Mouse (Mus musculus): ENCODE measurements around the gene Tlcd1.
A peak's percentile ranks its signal among the peaks of the same experiment; 100 is the strongest.

Tlcd1 gene

GRCm38 (mm10) chr11:78176402-78176862 is at the start of gene Tlcd1, which contains the start of gene Nek8:
TSS of gene Tlcd1 (plus strand) at chr11:78176711.
TSS of gene Nek8 (minus strand) at chr11:78176675.
- DNase-seq = peak; percentile 97

DNA sequence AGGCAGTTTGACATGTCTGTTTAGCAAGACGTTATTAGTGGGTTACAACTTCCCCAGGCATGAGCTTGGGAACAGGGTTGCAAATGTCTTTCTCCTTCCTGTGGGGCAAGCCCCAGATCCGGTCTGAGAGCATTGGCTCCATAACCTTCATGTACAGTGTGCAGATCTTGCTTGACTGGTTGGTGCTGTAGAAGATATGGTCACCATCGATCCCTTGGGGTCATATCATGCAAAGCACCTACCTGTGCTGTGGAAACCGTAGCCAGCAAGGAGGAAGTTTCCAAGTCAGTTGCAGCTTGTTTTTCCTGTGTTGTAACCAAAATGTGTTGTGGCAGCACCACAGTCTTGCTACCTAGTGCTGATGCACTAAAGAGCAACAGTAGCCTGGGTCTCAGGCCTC is 49.8 kb upstream of the Tlcd1 start:
- DNase-seq = no peak

DNA sequence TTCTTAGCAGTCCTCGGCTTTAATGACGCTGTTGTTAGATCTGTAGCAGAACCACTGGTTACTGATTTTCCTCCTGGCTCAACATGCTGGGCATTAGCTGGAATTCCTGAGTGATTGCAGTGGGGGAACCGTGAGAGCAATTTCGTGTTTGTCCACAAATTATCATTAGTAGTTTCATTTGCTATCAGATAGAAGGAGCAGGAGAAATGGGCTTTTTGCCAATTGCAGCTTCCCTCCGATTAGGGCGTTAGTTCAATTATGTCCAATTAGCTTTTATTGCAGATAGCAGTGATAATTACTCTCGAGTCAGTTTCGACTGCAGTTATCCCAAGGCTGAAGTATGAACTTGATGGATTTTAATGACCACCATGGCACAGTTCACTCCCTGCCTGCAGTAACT is 47.1 kb upstream of the Tlcd1 start:
- DNase-seq = no peak

DNA sequence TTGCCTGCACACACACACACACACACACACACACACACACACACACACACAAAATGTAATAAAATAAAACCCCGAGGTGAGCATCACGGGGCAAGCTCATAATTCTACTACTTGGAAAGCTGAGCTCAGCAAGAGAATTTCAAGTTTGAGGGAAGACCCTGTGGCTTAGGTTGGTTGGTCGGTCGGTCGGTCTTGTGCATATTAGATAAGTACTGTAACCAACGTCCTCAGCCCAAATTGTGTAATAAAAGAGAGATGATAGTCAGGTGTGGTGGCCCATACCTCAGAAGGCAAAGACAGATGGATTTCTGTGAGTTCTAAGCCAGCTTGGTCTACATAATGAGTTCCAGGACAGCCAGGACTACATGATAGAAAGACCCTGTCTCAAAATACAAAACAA is 42.6 kb upstream of the Tlcd1 start:
- no peak for DNase-seq

DNA sequence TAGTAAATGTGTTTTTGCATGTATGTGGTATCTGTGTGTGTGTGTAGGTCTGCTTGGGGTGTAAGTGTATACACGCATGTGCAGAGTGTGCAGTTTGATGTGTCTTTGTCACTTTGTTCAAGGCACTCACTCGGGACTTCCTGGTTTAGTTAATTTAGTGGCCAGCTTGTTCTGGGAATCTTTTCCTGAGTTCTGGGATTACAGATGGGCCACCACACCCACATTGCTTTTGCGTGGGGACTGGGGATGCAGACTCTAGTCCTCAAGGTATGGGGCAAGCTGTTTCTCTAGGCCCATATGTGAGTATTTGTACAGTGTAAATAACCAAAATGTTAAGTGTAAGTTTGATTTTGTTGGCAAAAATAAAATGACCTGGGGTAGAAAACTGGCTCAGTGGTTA is 42.2 kb upstream of the Tlcd1 start:
- no peak for DNase-seq

DNA sequence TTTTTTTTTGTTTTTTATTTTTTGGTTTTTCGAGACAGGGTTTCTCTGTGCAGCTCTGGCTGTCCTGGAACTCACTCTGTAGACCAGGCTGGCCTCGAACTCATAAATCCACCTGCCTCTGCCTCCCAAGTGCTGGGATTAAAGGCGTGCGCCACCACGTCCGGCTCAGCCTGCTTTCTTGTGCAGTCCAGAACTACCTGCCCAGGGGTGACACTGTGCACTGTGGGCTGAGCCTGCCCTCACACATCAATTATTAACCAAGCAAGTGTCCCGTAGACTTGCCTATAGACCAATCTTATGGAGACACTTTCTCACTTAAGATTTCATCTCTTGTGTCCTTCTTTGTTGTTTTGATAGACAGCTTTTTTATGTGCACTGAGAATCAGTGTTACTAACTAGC is 41.2 kb upstream of the Tlcd1 start:
- DNase-seq = peak; percentile 46

DNA sequence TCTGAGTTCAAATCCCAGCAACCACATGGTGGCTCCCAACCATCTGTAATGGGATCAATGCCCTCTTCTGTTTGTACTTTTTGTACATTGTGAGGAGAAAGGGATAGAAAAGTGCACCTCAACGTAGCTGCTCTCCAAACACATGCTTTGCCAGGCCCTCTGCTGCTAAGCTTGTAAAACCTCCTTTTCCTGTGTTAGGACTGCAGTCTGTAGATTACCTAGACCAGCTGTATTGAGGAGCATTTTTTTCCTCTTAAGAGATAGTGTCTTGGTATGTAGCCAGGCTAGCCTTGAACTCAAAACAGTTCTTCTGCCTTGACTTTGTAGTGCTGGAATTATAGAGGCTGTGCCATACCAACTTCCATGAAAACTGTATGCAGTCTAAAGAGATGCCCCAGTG is 40.4 kb upstream of the Tlcd1 start:
- no peak for DNase-seq

- peak; percentile 76 for DNase-seq
Observed at GRCm38 (mm10) chr11:78137584-78137983, 38.9 kb upstream of the Tlcd1 start.

DNA sequence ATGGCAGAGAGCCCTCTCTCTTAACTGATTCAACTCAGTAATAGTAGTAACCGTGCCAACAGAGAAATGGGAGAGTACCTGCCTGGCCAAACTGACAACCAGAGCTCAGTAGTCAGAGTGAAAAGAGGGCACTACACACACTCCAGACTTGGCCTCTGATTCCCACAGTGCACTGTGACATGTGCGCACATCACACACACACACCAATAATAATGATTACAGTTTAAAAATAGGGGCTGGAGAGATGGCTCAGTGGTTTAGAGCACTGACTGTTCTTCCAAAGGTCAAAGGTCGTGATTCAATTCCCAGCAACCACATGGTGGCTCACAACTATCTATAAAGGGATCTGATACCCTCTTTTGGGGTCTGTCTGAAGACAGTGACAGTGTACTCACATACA is 38.5 kb upstream of the Tlcd1 start:
- no peak for DNase-seq

DNA sequence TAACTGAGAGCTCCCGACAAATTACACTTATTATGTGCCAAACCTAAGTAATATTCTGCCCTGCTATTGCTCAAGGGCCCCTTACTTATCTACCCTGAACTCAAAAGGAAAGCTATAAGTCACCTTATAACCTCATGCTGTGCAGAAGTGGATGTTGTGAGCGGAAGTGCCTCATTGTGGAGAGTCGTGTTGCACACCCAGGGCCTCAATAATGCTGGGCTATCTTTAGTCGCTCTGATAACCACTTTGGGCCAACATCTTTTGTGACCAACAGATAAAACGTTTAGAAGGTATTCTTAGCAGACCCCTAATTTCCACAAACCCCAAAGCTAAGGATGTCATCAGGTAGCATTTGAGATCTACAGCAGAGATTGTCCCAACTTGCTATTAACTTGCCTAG is 35.8 kb upstream of the Tlcd1 start:
- no peak for DNase-seq

DNA sequence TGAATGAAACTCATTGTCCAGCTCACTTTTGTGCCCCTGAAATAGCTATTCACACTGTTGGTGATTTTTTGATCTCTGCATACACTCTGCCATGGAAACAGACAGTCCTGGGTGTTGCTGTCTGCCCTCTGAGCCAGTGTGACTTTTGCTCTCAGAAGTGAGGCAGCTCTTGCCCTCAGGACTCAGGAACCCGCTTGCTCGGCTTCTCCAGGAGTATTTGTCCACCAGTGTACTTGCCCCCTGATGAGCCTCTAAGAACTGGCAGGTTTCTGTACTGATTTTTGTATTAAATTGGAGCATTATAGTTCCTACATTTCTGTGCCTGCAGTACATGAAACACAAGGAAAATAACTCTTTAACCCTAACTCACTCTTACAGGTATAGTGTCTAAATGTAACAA is 33.0 kb upstream of the Tlcd1 start:
- no peak for DNase-seq

DNA sequence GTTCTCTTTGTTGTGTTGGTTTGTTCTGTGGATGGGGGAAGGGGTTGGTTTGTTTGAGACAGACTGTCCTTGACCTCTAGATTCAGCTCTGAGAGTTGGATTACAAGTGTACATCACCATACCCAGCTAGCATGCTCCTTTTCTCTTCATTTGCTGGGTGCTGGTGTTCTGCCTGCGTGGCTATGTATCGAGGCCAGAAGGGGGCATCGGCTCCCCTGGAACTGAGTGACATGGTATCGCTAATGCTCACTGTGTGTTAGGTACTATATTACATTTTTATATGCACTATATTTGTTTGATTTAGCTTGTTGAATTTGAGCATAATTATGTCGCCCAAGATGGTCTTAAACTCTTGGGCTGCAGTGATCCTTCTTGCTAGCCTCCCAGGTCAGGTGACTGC is 30.3 kb upstream of the Tlcd1 start:
- no peak for DNase-seq

DNA sequence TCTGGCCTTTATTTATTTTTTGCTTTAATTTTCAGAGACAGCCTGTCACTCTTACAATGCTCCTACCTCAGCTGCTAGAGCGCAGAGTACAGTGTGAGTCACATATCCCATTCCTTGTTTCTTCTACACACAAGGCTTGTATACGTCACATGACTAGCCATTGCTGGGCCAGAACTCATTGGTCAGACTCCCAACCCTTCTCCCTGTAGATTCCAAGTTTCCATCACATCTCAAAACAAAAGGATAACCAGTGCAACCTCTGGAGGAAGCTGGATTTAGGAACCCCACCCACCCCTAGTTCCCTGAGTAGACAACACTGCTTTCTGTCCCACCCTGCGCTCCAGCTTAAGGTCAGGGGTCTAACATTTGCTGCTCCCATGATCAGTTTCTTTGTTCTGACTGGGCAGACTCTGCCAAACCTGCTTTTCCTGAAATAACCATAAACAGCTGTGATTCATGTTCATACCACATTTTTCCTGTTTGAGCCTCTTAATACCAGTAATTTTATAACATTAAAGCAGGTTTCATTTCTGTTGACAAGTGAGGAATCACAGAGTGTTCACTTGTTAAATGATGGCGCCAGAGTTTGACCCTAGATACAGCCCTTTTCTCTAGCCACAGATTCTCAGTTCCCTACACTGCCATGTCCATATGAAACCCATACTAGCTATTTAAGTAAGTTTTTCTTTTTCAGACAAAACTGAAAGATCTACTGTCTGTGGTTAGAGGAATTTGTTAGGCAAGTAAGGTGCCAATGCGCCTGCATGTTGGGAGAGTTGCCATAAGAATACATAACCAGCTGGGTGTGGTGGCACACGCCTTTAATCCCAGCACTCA is 29.6 kb upstream of the Tlcd1 start:
- no peak for DNase-seq

DNA sequence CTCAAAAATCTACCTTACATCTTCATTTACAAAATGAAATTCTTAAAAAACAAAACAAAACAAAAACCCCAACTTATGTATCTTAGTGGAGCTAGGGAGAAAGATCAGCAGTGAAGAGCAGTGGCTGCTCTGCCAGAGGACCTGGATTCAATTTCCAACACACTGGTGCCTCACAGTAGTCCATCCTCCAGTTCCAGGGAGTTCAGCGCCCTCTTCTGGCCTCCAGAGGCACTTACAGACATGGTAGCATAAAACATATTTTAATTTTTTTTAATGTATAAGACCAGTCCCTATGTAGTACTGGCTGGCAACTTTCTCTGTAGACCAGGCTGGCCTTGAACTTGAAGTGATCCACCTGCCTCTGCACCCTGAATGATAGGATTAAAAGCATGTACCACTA is 25.4 kb upstream of the Tlcd1 start:
- no peak for DNase-seq

GRCm38 (mm10) chr11:78152299-78153231 is 23.9 kb upstream of the Tlcd1 start:
- DNase-seq = peak; percentile 39

GRCm38 (mm10) chr11:78153778-78154177 is 22.7 kb upstream of the Tlcd1 start:
- no peak for DNase-seq

GRCm38 (mm10) chr11:78155674-78156073 is 20.8 kb upstream of the Tlcd1 start:
- DNase-seq = no peak

- DNase-seq = no peak
Observed at GRCm38 (mm10) chr11:78156156-78156699, 20.3 kb upstream of the Tlcd1 start.

GRCm38 (mm10) chr11:78159096-78159495 is 17.4 kb upstream of the Tlcd1 start:
- peak; percentile 85 for DNase-seq

DNA sequence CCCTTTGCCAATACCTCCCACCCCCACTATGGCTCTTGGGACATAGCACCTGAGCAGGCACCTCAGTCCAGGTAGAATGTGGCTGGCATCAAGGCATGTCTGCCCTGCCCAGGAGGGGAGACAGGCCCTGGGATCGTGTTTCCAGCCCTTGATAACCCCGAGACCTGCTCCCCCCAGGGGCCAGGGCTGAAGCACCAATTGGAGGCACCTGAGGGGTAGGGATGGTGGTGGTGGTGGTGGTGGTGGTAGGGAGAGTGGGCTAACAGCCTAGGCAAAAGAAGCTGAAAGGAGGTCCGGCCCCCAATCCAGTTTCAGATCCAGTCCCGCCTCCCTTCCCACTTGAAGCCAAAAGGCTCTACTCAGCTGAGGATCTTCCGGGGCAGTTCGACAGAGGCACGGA is 17.0 kb upstream of the Tlcd1 start:
- no peak for DNase-seq

DNA sequence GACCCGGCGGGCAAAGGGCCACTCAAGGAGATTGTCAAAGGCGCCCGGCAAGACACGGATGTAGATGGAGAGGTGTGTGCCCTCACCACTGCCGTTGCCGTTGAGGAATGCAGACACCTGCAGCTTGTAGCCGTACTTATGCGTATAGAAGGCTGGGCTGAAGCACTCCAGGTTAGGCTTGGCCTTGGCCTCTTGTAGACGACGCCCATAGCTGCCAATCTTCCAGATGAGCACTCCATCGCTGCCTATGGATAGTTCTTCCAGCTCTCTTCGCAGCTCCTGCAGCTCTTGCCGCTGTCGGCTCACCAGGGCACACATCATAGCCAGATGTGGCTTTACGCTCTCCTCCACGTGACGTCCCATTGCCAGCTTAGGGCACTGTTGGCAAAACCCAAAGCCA is 16.3 kb upstream of the Tlcd1 start:
- DNase-seq = no peak

GRCm38 (mm10) chr11:78160675-78161074 is 15.8 kb upstream of the Tlcd1 start:
- no peak for DNase-seq

DNA sequence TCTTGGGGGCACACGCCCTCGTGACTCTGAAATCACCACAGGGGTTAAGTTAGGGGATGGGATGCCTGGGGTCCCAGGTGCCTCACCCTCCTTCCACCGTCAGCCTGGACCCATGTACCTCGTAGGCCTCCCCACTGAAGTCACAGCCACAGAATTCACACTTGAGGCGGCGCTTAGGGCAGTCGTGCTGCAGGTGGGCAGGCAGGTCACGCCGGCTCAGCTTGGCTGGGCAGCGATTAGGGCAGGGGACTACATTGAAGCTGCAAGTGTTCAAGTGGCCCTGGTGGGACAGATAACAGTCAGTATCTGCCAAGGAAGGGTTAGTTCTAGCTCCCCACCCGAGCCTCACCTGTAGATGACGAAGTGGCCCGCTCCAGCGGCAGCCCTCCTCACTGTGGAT is 15.3 kb upstream of the Tlcd1 start:
- no peak for DNase-seq

DNA sequence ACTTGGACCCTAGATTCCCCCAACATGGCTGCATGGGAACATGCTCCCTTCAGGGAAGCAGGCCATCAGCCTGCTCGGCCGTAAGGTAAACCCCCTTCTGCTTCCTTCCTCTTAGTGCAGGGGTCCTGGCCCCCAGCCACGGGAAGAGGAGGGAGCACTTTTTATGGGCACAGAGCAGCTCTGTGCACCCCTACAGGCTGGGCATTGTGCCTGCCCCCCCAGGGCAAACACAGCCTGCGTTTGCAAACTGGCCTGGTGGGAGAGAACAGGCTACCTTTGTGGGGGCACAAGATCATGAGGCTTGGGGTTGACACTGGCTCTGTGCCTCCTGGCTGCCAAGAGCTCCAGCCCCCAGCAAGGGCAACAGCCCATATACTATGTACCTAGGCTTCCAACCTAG is 14.5 kb upstream of the Tlcd1 start:
- no peak for DNase-seq
